Mouse (Mus musculus) ES-E14 (cell line): ENCODE measurements around the gene L2hgdh.

Experiments
- CHD2 ChIP-seq: IDR thresholded peaks from 2 replicates; pipeline ENCODE4 v1.6.1; 2014; ENCODE audit warnings: mild to moderate bottlenecking, low read depth, low read length, inconsistent platforms
- HCFC1 ChIP-seq: IDR thresholded peaks from 2 replicates; pipeline ENCODE4 v1.6.1; 2012; ENCODE audit warnings: low read length, inconsistent platforms, borderline replicate concordance; ENCODE audit not compliant: insufficient read depth
- MAFK ChIP-seq: IDR thresholded peaks from 2 replicates; pipeline ENCODE4 v1.6.1; 2014; ENCODE audit warnings: mild to moderate bottlenecking, low read depth, low read length, inconsistent platforms; ENCODE audit not compliant: insufficient read depth

DNA sequence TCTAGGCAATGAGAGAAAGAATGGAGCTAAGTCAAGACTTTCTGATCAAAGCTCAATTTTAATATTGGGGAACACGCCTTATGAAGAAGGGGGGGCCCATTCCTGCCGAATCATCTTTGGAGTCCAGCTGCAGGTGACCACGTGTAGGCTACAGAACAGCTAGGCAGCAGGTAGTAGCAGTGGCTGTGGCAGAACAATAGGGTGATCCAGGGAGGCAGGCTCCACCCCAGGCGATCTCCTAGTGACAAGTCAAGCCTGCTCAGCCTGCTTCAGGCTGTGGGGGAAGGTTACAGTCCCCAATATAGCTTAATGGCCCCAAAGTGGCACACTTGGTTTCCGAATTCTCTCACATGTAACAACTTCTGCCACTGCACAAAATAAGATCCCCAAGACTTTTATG, 7.5 kb upstream of the L2hgdh start:
- TF ChIP-seq MAFK: no peak
- no peak for TF ChIP-seq HCFC1
- TF ChIP-seq CHD2: no peak
